In genomic region chr17:74987067-74987466, GRCm38 (mm10) we compare ENCODE assay signal across 23 mouse cellular contexts. TPM values are rescaled to one million over a fixed set of nuclear protein-coding genes. Genes with fewer than 3 reads are reported as not detected.
DNase-seq lines count a peak whose midpoint lies in the region; ATAC-seq lines count a peak whose summit lies in the region.
"Had no signal": no experiment of that assay in that cellular context is flagged by ENCODE, and none has a peak within 500 bp of the region (broad histone marks: within the 10 kb centered on the region; RNA-seq: fewer than 3 reads in every experiment).

No protein-coding gene starts in this region.

- WGBS in embryonic facial prominence, embryonic 11.5 days = 29% methylated on average over 1 of the region's 1 CpGs

- no peak overlapping the region for H3K9ac ChIP-seq in embryonic facial prominence, embryonic 11.5 days (replicated peaks; ENCODE audit: low read length)
- H3K9ac ChIP-seq: forebrain, embryonic 15.5 days; heart, embryonic 12.5 days; limb, embryonic 13.5 days; liver, embryonic 12.5 days; neural tube, embryonic 15.5 days had no signal

- H3K27me3 ChIP-seq in embryonic facial prominence, embryonic 11.5 days (ENCODE audit: control insufficient read depth, insufficient read depth, low read length) = no peaks in the 10 kb centered on the region
- H3K27me3 ChIP-seq: forebrain, embryonic 15.5 days; heart, embryonic 12.5 days; limb, embryonic 13.5 days; liver, embryonic 12.5 days; neural tube, embryonic 15.5 days had no signal

- ATAC-seq in embryonic facial prominence, embryonic 11.5 days (replicated peaks; ENCODE audit: insufficient number of reproducible peaks, low FRiP score, low TSS enrichment, low read depth) = peak; percentile 18; the same call in 1 of the 2 replicates
- ATAC-seq: forebrain, embryonic 15.5 days; liver, embryonic 12.5 days had no signal

- no peaks in the 10 kb centered on the region for H3K36me3 ChIP-seq in embryonic facial prominence, embryonic 11.5 days (replicated peaks; ENCODE audit: control insufficient read depth, insufficient read depth, low read depth, low read length)
- H3K36me3 ChIP-seq: forebrain, embryonic 15.5 days; heart, embryonic 12.5 days; limb, embryonic 13.5 days; liver, embryonic 12.5 days; neural tube, embryonic 15.5 days had no signal

- H3K4me3 ChIP-seq in embryonic facial prominence, embryonic 11.5 days (ENCODE audit: low read depth, low read length) = no peak overlapping the region
- H3K4me3 ChIP-seq: forebrain, embryonic 15.5 days; heart, embryonic 12.5 days; limb, embryonic 13.5 days; liver, embryonic 12.5 days; megakaryocyte, embryonic 14.5 days; neural tube, embryonic 15.5 days had no signal

- DNase-seq in embryo, embryonic 10 days (ENCODE audit: low spot score) = peak; percentile 66
- DNase-seq in embryo, embryonic 9.5 days (ENCODE audit: extremely low spot score) = no peak
- DNase-seq in testis, postnatal 10 days (ENCODE audit: low spot score) = peak; percentile 18
- DNase-seq in testis, postnatal 14 days (ENCODE audit: low spot score) = no peak
- DNase-seq in embryonic facial prominence, embryonic 11.5 days (ENCODE audit: low spot score) = peak; percentile 50
- no peak for DNase-seq in urinary bladder, adult 2 months (ENCODE audit: low spot score)
- no peak for DNase-seq in thymus, postnatal 0 days (ENCODE audit: low spot score)
- no peak for DNase-seq in left cerebral cortex, adult 8-10 months (ENCODE audit: low spot score in 2 of 2)
- DNase-seq: adrenal gland, postnatal 14 days; cerebellum, adult 9-11 months; heart, postnatal 10 days; kidney, adult 18-20 months; lung, adult 18-20 months; lung, postnatal 10 days; right cerebral cortex, adult 18-20 months; right cerebral cortex, postnatal 4 days had no signal

- no peaks in the 10 kb centered on the region for H3K9me3 ChIP-seq in embryonic facial prominence, embryonic 11.5 days (replicated peaks; ENCODE audit: control insufficient read depth, low read length)
- H3K9me3 ChIP-seq: forebrain, embryonic 15.5 days; neural tube, embryonic 15.5 days had no signal

- no peak overlapping the region for H3K27ac ChIP-seq in embryonic facial prominence, embryonic 11.5 days (replicated peaks; ENCODE audit: low read depth, low read length)
- H3K27ac ChIP-seq: forebrain, embryonic 15.5 days; kidney, postnatal 0 days; liver, embryonic 12.5 days; neural tube, embryonic 15.5 days had no signal

- H3K4me1 ChIP-seq in embryonic facial prominence, embryonic 11.5 days (ENCODE audit: control insufficient read depth, insufficient read depth, low read length) = no peaks in the 10 kb centered on the region
- H3K4me1 ChIP-seq: forebrain, embryonic 15.5 days; liver, embryonic 12.5 days; neural tube, embryonic 15.5 days had no signal

- no peak overlapping the region for H3K4me2 ChIP-seq in embryonic facial prominence, embryonic 11.5 days (ENCODE audit: low read depth, low read length)
- H3K4me2 ChIP-seq: forebrain, embryonic 15.5 days; heart, embryonic 12.5 days; limb, embryonic 13.5 days; liver, embryonic 12.5 days; neural tube, embryonic 15.5 days had no signal

RNA-seq across cellular contexts. Expression of gene Ltbp1, which starts 18.3 kb away (rescaled TPM):
- polyA plus RNA-seq in embryonic facial prominence, embryonic 11.5 days (2014; fragmentation: Nextera tagmentation; extraction: Ambion mirVana) = 14.2 and 16.8 TPM in 2 replicates
- polyA plus RNA-seq in urinary bladder, adult 2 months (2012; rRNA removed) = 26.4 and 44.6 TPM in 2 replicates
- 1.9 TPM in 2 replicates for polyA plus RNA-seq in thymus, postnatal 0 days (2015; fragmentation: Nextera tagmentation; extraction: Ambion mirVana)
- 1 to 10 TPM; 7.6 to 9.1 (median 8.0) TPM for total RNA-seq in left cerebral cortex, adult 8-10 months (2022)

Comparison
In these comparisons a context has a peak if more than half of its experiments do, and no peak if none do; other contexts are left out.
1. DNase-seq: peak in embryo, embryonic 10 days (single experiment), testis, postnatal 10 days (single experiment) and embryonic facial prominence, embryonic 11.5 days (single experiment); none in embryo, embryonic 9.5 days (single experiment), testis, postnatal 14 days (single experiment), urinary bladder, adult 2 months (single experiment), thymus, postnatal 0 days (single experiment) and left cerebral cortex, adult 8-10 months (0 of 2).